Mouse (Mus musculus): ENCODE measurements around the gene Anks1b. TPM values are rescaled to one million over a fixed set of nuclear protein-coding genes. Genes with fewer than 3 reads are reported as not detected.

Anks1b gene
- polyA plus RNA-seq, 1 experiment from 2014 or later, result 2.9 TPM

DNA sequence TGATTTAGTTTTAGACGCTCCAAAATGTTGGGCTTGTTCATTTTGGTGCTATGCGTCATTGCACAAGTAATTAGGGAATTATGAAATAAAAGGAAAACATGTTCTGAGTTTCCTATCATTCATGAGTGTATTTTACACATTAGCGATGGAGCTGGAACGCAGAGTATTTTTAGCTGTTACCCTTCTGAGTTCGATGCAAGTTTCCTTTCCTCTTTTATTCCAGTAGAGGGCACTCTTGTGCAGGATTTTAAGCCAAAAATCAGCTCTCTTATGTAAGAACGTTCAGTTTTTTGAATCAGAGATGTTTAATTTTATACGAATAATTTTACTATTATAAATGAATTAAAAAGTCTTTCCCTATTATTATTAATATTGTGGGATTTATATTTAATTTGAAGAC is 208.3 kb downstream of the Anks1b start:
- 13% methylated on average over 7 of the region's 7 CpGs for WGBS
- Histone ChIP-seq H3K27ac (no peak overlapping the region), H3K9ac (no peak overlapping the region), H3K36me3 (no peaks in the 10 kb centered on the region), H3K27me3 (no peaks in the 10 kb centered on the region), H3K4me3 (no peak overlapping the region), H3K9me3 (no peaks in the 10 kb centered on the region), H3K4me1 (no peaks in the 10 kb centered on the region), H3K4me2 (no peak overlapping the region)
- ATAC-seq (ENCODE audit: insufficient number of reproducible peaks, low FRiP score, low TSS enrichment, low read depth), result no peak

DNA sequence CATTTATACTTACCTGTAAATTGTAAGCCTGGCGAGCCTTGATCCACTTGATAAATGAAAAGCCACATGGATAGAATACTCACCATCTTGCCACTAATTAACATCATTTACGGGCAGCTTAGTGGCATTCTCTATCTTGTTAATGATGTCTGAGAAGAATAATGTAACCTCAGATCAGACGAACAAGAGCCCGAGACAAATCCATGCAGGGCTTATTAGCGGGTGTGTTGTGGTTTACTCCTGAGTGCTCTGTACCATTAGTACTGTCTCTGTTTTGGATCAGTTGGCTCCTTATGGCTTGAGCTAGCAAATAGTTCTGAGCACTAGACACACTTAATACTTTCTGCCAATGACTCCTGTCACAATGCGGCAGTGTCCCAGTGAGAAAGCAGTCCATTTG is 220.6 kb downstream of the Anks1b start:
- no peak for ATAC-seq (ENCODE audit: insufficient number of reproducible peaks, low FRiP score, low TSS enrichment, low read depth)
- H3K27me3 ChIP-seq, result no peaks in the 10 kb centered on the region
- H3K9ac ChIP-seq, result no peak overlapping the region
- no peak overlapping the region for H3K4me2 ChIP-seq
- no peaks in the 10 kb centered on the region for H3K4me1 ChIP-seq
- WGBS, result 67% methylated on average over 6 of the region's 6 CpGs
- no peak overlapping the region for H3K4me3 ChIP-seq
- H3K36me3 ChIP-seq, result no peaks in the 10 kb centered on the region
- H3K27ac ChIP-seq, result no peak overlapping the region
- H3K9me3 ChIP-seq, result no peaks in the 10 kb centered on the region

DNA sequence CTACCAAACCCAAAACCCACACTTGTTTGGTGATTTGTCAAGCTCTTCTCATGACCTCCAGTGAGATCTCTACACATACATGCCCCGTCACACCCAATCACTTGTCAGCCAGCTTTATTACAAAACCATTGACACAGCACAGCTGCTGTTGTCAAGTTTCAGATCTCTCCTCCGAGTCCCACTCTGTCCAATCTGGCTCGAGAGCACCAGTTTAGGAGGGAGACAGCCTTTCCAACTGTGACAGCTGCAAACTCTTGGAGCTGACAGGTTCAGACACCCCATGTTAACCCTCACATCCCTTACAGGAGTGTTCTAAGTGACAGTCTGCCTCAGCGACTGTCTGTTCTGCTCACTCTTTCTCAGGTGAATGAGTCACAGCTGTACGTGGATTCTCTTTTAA is 239.4 kb downstream of the Anks1b start:
- Histone ChIP-seq H3K4me2 (no peak overlapping the region), H3K4me3 (no peak overlapping the region), H3K9ac (no peak overlapping the region), H3K27ac (no peak overlapping the region), H3K4me1 (no peaks in the 10 kb centered on the region), H3K27me3 (no peaks in the 10 kb centered on the region), H3K9me3 (no peaks in the 10 kb centered on the region), H3K36me3 (no peaks in the 10 kb centered on the region)
- peak; percentile 30; the same call in 1 of the 2 replicates for ATAC-seq (ENCODE audit: insufficient number of reproducible peaks, low FRiP score, low TSS enrichment, low read depth)
- 50% methylated on average over 5 of the region's 5 CpGs for WGBS

DNA sequence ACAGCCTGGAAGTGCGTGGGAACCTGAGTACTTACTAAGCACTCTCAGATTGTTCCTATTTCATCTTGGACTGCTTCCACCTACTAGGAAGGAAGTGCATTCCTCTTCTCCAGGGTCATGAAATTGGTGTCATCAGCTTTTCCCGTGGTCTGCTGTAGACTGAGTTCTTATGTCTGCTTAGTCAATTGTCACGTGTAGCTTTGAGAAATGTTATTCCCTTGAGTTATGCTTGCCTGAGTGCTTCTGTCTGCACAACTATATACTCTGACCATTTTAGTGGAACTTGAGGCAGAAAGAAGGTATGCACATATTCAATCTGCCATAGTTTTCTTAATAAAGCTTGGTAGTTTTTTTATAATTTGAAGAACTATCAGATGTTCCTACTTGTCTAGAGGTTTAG is 243.6 kb downstream of the Anks1b start:
- Histone ChIP-seq H3K9me3 (no peaks in the 10 kb centered on the region), H3K27me3 (no peaks in the 10 kb centered on the region), H3K4me1 (no peaks in the 10 kb centered on the region), H3K9ac (no peak overlapping the region), H3K36me3 (no peaks in the 10 kb centered on the region), H3K27ac (no peak overlapping the region), H3K4me2 (no peak overlapping the region), H3K4me3 (no peak overlapping the region)
- ATAC-seq (ENCODE audit: insufficient number of reproducible peaks, low FRiP score, low TSS enrichment, low read depth), result no peak
- WGBS, result 74% methylated on average over 3 of the region's 3 CpGs

DNA sequence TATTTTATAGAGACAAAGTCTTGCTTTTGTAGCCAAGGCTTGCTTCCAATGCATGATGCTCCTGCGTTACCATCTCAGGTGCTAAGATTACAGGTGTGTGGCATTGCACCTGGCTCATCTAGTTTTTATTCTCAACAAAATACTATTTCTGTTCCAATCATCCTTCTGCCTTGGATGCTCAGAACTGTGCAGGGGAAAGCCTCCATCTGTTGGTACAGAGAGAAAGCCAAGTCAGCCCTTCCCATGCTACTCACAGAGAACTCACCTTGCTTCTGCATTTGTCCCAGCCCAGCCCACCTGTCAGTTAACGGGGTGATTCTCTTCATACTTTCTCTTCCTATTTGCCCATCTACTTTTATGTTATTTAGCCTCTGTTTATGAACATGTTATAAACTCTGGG is 244.5 kb downstream of the Anks1b start:
- Histone ChIP-seq H3K4me1 (no peaks in the 10 kb centered on the region), H3K27ac (no peak overlapping the region)
- 77% methylated on average over 2 of the region's 2 CpGs for WGBS

DNA sequence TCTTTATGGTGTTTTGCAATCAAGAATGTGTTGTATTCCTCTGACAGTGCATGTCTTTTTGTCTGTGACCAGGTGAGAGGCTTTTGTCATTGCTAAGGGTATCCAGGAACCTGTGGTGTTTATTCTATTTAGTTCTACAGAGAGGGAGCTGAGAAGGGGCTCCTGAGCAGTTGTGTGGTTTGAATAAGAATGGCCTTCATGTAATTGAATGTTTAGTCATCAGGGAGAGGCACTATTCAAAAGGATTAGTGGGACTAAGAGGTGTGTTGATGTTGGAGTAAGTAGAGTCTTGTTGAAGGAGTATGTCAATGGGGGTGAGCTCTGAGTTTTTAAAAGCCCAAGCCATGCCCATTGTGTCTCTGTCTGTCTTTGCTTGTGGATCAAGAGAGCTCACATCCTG is 264.2 kb downstream of the Anks1b start:
- no peaks in the 10 kb centered on the region for H3K36me3 ChIP-seq
- H3K9me3 ChIP-seq, result no peaks in the 10 kb centered on the region
- H3K4me1 ChIP-seq, result no peaks in the 10 kb centered on the region
- H3K9ac ChIP-seq, result no peak overlapping the region
- H3K27me3 ChIP-seq, result no peaks in the 10 kb centered on the region
- no peak for ATAC-seq (ENCODE audit: insufficient number of reproducible peaks, low FRiP score, low TSS enrichment, low read depth)
- H3K4me3 ChIP-seq, result no peak overlapping the region
- H3K27ac ChIP-seq, result no peak overlapping the region
- no peak overlapping the region for H3K4me2 ChIP-seq

More for the DNA sequence above, 244.5 kb downstream of the Anks1b start:
- no peak for ATAC-seq (ENCODE audit: insufficient number of reproducible peaks, low FRiP score, low TSS enrichment, low read depth)
- Histone ChIP-seq H3K27me3 (no peaks in the 10 kb centered on the region), H3K4me3 (no peak overlapping the region), H3K4me2 (no peak overlapping the region), H3K9ac (no peak overlapping the region), H3K36me3 (no peaks in the 10 kb centered on the region), H3K9me3 (no peaks in the 10 kb centered on the region)

DNA sequence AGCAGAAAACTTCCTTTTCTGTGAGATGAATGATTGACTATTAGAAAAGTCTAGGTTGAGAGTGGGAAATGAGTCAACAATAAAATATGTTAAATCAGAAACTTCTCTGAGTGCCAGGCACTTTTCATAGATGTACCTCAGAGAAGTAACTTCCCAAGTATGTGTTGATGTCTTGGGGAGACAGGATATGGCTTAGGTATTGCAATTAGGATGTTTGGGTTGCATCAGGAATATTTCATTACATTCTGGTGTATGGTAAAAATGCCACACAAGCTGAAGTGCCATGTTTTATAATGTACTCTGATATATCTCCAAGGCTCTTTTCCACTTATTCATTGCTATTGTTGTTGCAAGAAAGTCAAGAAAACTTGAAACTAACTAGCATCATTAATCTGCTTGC is 267.6 kb downstream of the Anks1b start:
- no peaks in the 10 kb centered on the region for H3K36me3 ChIP-seq
- no peak overlapping the region for H3K9ac ChIP-seq
- no peak overlapping the region for H3K4me3 ChIP-seq
- no peaks in the 10 kb centered on the region for H3K9me3 ChIP-seq
- no peaks in the 10 kb centered on the region for H3K4me1 ChIP-seq
- H3K4me2 ChIP-seq, result no peak overlapping the region
- H3K27me3 ChIP-seq, result no peaks in the 10 kb centered on the region
- no peak overlapping the region for H3K27ac ChIP-seq
- no peak for ATAC-seq (ENCODE audit: insufficient number of reproducible peaks, low FRiP score, low TSS enrichment, low read depth)

DNA sequence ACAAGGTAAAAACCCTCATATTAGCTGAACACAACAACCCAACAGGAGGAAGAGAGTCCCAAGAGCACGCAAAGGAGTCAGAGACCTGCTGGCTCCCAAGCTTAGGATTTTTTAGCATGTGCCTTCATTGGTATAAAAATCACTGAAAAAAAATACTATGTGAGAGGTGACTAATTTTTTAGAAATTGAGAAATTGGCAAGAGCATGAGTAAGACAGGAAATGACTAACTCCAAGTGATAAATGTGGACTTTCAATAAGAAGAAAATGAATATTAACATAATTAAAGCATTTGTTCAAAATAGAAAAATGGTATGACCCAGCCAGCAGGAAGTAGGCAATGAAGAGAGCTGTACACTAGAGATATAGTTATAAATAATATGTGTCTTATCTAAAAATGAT is 271.1 kb downstream of the Anks1b start:
- no peaks in the 10 kb centered on the region for H3K9me3 ChIP-seq
- no peak overlapping the region for H3K9ac ChIP-seq
- H3K27ac ChIP-seq, result no peak overlapping the region
- no peaks in the 10 kb centered on the region for H3K4me1 ChIP-seq
- 94% methylated on average over 1 of the region's 1 CpGs for WGBS
- H3K27me3 ChIP-seq, result no peaks in the 10 kb centered on the region
- no peaks in the 10 kb centered on the region for H3K36me3 ChIP-seq
- H3K4me2 ChIP-seq, result no peak overlapping the region
- ATAC-seq (ENCODE audit: insufficient number of reproducible peaks, low FRiP score, low TSS enrichment, low read depth), result no peak
- no peak overlapping the region for H3K4me3 ChIP-seq

DNA sequence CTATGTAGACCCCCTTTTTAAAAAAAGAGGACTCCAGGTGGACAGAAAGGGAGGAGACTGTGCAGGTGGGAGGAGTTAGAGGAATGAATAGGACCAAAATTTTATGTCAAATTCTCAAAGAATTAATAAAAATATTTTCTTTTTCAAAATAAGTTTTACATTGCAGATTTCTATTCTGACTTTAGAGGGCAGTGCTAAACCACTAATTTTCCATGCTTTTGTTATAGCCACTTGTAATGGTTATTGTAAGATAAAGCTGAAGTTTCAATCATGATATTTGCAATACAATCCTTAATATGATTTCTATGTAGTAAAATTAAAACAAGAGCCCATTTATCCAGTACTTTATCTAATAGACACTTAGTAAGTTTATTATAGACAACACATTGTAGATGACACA is 278.2 kb downstream of the Anks1b start:
- H3K4me2 ChIP-seq, result no peak overlapping the region
- no peak overlapping the region for H3K9ac ChIP-seq
- no peaks in the 10 kb centered on the region for H3K36me3 ChIP-seq
- H3K9me3 ChIP-seq, result no peaks in the 10 kb centered on the region
- no peaks in the 10 kb centered on the region for H3K27me3 ChIP-seq
- H3K4me1 ChIP-seq, result no peaks in the 10 kb centered on the region
- H3K27ac ChIP-seq, result no peak overlapping the region
- ATAC-seq (ENCODE audit: insufficient number of reproducible peaks, low FRiP score, low TSS enrichment, low read depth), result no peak
- H3K4me3 ChIP-seq, result no peak overlapping the region

DNA sequence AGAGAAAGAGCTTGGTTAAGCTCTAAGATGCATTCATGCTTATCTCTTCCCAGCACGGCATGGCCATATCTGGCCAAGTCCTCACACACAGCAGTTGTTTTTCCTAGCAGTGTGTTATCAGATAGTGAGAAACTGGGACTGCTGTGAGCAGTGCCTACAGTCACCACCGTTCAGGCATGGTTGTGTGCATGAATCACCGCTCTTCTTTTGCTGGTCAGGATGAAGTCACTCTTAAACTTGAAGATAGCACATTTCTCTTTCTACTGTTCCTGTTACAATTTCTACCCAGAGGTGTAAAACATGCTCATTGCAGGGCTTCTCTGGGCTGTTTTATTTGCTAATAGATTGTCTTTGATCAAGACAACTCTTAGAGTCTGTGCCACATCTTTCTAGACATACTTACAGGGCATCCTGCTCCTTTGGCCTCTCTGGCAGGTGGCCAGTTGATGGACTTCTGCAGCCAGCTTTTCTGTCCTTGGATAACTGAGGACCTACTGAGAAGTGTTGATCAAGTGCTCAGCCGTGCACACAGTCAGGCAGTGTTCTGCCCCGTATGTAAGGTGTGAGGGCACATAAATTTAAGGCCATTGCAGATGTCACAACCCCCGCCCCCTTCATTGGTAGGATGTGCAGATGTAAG is 296.8 kb downstream of the Anks1b start:
- no peak for ATAC-seq (ENCODE audit: insufficient number of reproducible peaks, low FRiP score, low TSS enrichment, low read depth)
- Histone ChIP-seq H3K9ac (no peak overlapping the region), H3K4me3 (no peak overlapping the region), H3K4me2 (no peak overlapping the region), H3K9me3 (no peaks in the 10 kb centered on the region), H3K4me1 (no peaks in the 10 kb centered on the region), H3K27me3 (no peaks in the 10 kb centered on the region), H3K27ac (no peak overlapping the region), H3K36me3 (no peaks in the 10 kb centered on the region)
- WGBS, result 79% methylated on average over 6 of the region's 6 CpGs

DNA sequence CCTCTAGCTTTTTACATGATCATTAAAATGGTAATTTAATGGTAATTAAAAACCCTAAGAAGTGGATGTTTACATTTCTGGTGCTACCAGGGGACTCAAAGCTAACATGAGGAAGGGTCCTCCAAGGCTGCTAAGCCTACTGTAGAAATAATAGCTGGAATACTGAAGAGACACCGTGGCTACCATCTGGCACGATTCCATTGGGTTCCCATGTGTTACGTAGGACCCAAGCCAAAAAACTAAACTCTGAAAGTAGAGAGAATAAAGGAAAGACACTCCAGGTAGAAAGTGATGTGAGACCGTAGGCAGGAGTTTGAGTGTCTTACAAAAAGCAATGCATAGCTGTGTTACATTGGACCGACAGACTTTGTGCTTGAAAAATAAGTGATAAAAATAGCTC is 317.1 kb downstream of the Anks1b start:
- Histone ChIP-seq H3K36me3 (no peaks in the 10 kb centered on the region), H3K9me3 (no peaks in the 10 kb centered on the region), H3K4me2 (no peak overlapping the region), H3K4me3 (no peak overlapping the region), H3K4me1 (no peaks in the 10 kb centered on the region), H3K27ac (no peak overlapping the region), H3K9ac (no peak overlapping the region), H3K27me3 (no peaks in the 10 kb centered on the region)
- ATAC-seq (ENCODE audit: insufficient number of reproducible peaks, low FRiP score, low TSS enrichment, low read depth), result no peak
- WGBS, result 63% methylated on average over 5 of the region's 5 CpGs

DNA sequence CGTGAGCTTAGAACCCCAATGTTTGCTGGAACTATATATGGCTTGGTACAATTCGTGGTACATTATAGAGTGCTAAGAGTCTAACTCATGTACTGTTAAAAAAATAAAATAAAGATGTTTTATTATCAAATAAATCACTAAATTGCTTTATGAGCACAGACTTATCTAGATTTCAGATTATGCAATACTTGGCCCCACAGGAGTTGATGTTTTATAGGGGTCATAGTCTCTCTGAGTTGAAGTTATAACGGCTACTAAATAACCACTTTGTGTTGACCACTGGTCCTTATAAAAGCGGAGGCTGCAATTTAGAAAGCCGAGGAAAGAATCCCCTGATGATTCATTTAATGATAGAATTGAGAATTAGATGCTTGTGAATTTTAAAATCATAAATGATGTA is 323.6 kb downstream of the Anks1b start:
- H3K36me3 ChIP-seq, result no peaks in the 10 kb centered on the region
- 70% methylated on average over 5 of the region's 5 CpGs for WGBS
- H3K4me3 ChIP-seq, result no peak overlapping the region
- no peak for ATAC-seq (ENCODE audit: insufficient number of reproducible peaks, low FRiP score, low TSS enrichment, low read depth)
- H3K4me1 ChIP-seq, result no peaks in the 10 kb centered on the region
- H3K27me3 ChIP-seq, result no peaks in the 10 kb centered on the region
- H3K4me2 ChIP-seq, result no peak overlapping the region
- no peak overlapping the region for H3K27ac ChIP-seq
- no peak overlapping the region for H3K9ac ChIP-seq
- H3K9me3 ChIP-seq, result no peaks in the 10 kb centered on the region

DNA sequence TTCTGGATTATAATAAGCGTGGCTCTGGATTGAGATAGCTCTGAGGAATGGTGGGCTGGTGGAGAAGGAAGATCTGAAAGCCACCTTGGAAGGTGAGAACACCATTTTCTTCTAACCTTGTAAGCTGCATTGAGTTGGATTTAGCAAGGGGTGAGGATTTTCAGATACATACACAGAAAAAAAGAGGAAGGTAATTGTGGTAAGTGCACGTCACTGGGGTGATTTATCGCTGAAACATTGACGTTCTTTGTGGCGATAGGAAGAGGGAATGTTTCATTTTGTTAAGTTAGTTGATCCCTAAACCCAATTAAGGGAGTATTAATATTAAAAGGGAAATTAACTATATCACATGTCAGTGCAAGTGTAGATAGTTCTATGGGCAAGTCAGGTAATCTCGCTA is 336.7 kb downstream of the Anks1b start:
- 89% methylated on average over 6 of the region's 6 CpGs for WGBS
- no peak overlapping the region for H3K4me3 ChIP-seq
- H3K4me1 ChIP-seq, result no peaks in the 10 kb centered on the region
- H3K9me3 ChIP-seq, result no peaks in the 10 kb centered on the region
- H3K27ac ChIP-seq, result no peak overlapping the region
- H3K4me2 ChIP-seq, result no peak overlapping the region
- no peak overlapping the region for H3K9ac ChIP-seq
- no peak for ATAC-seq (ENCODE audit: insufficient number of reproducible peaks, low FRiP score, low TSS enrichment, low read depth)
- no peaks in the 10 kb centered on the region for H3K36me3 ChIP-seq
- H3K27me3 ChIP-seq, result no peaks in the 10 kb centered on the region
